Mouse (Mus musculus): ENCODE data around the gene Cdca3. TPM values are rescaled to one million over a fixed set of nuclear protein-coding genes. Genes with fewer than 3 reads are reported as not detected.

Gene Cdca3
- 10 to 100 TPM; 63.3 to 71.4 TPM for total RNA-seq (2023)

GRCm38 (mm10) chr6:124828868-124829798 is at the start of gene Cdca3, which contains the start of gene Usp5:
Gene Cdca3 (plus strand): TSS chr6:124829547.
Gene Usp5 (minus strand): TSS chr6:124829484.

DNA sequence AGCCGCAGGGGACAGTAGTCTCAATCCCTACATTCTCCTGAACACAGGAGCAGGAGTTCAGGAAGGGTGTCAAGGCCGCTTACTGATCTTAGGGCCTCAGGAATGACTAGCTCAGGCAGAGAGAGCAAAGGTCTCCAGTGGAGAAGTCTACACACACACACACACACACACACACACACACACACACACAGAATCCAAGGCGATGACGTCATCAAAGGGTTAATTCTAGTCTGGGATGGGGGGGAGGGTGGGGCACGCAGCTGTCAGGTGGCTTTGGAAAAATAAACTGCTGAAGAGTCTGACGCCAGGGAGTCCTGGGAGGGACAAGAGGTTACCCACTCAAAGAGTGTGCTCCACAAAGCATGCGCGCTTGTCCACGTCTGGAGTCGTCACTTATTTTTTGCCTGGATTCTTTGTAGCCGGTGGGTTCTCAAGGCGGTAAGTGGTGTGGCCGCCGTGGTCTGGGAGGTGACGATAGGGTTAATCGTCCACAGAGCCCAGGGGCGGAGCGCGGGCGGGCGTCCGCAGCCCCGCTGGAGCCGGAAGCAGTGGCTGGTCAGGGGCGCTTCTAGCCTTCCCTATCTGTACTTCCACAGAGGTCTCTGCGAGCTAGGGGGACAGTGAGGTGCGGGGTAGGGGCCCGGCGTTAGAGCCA is 20.9 kb upstream of the Cdca3 start, which contains the start of gene Spsb2:
Spsb2 (plus strand) TSS at position 304 of the 655 bp plus-strand sequence.

DNA sequence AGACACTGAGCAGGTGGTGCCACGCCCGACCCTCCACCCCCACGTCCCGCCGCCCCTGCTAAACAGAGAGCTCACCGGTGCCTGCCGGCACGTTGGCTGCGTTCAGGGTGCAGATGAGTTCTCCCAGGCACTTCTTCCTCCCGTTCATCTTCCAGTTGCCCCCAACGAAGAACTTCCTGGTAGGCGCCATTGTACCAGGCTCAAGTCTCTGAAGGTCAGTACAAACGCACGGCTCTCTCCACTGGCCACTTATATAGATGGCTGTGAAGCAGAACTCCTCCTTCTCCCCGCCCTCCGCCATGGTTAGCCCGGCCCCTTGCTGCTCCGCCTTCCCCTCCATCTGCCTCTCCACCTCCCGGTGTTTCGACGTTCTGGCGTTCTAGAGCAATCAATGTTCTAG is 15.4 kb upstream of the Cdca3 start, which contains the start of gene Tpi1:
Tpi1 (minus strand) TSS at position 364 of the 400 bp plus-strand sequence.

DNA sequence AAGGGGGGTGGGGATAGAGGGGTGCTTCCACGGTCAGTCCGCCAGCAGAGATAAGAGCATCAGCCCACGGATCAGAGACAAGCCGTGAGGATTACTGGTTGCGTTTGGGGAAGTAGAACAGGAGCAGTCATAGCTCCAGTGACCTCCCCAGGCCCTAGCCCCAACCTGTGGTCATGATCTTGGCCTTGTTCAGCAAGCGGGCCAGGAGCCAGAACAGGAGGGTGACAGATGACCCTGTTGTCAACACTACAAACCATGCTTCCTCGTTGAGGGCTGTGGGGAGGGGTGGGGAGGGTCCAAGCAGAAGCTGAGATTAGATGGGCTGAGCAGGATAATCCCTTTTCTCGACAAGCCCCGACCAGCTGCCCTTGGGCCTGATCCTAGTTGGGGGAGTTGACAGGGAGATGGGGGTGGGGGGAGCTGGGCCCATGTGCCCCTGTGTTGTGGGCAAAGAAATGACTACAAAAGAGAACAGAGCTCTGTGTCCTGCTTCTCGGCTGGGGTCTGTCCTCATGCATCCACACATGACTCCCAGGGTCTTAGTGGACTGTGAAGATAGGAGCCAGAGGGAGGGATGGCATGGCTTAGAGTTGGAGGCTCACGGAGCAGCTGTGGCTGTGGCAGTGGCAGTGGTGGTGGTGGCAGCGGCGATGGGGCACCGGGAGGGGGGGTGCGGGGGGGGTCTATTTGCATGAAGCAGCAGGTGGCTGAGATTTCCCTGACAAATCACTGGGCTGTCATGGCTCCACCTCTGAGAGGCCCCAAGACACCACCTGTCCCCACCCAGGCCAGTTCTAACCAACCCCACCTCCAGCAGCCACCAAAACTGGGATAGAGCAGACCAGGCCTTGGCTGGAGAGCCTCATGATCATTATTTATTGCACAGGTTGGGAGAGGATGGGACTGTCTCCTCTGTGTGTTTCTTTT is 11.2 kb downstream of the Cdca3 start, which contains the start of gene Gnb3:
Gnb3 (minus strand) TSS at position 35 of the 927 bp plus-strand sequence.

GRCm38 (mm10) chr6:124856916-124857839 is 27.8 kb downstream of the Cdca3 start, which contains the start of gene P3h3:
Gene P3h3 (minus strand): TSS chr6:124857752.

GRCm38 (mm10) chr6:124863658-124864298 is 34.4 kb downstream of the Cdca3 start, which contains the start of gene Gpr162:
Gene Gpr162 (minus strand): TSS chr6:124863983.

Other genes with a start within 250 kb of the Cdca3 start
- not detected for gene C1s2, start 193.5 kb upstream of the Cdca3 start, total RNA-seq (2023)
- 10 to 100 TPM; 39.7 to 48.9 TPM for gene Lpcat3, start 166.5 kb upstream of the Cdca3 start, total RNA-seq (2023)
- 10 to 100 TPM; 49.4 to 59.1 TPM for gene Emg1, start 117.4 kb upstream of the Cdca3 start, total RNA-seq (2023)
- gene Phb2, start 117.2 kb upstream of the Cdca3 start, total RNA-seq (2023), result 100 to 1,000 TPM; 104 to 117 TPM
- gene Ptpn6, start 90.8 kb upstream of the Cdca3 start, total RNA-seq (2023), result 100 to 1,000 TPM; 415 to 423 TPM
- gene Grcc10, start 88.2 kb upstream of the Cdca3 start, total RNA-seq (2023), result 100 to 1,000 TPM; 118 to 130 TPM
- not detected for gene Gm45234, start 73.5 kb upstream of the Cdca3 start, total RNA-seq (2023)
- gene Atn1, start 73.0 kb upstream of the Cdca3 start, total RNA-seq (2023), result 10 to 100 TPM; 28.0 to 34.6 TPM
- not detected for gene Eno2, start 59.9 kb upstream of the Cdca3 start, total RNA-seq (2023)
- gene Lrrc23, start 49.8 kb upstream of the Cdca3 start, total RNA-seq (2023), result not detected
- 10 to 100 TPM; 22.1 to 22.7 TPM for gene Spsb2, start 20.9 kb upstream of the Cdca3 start, total RNA-seq (2023)
- 100 to 1,000 TPM; 120 to 136 TPM for gene Tpi1, start 15.3 kb upstream of the Cdca3 start, total RNA-seq (2023)
- gene Usp5, start 63 bp upstream of the Cdca3 start, total RNA-seq (2023), result 10 to 100 TPM; 59.3 TPM
- gene Gnb3, start 10.7 kb downstream of the Cdca3 start, total RNA-seq (2023), result not detected
- gene P3h3, start 28.2 kb downstream of the Cdca3 start, total RNA-seq (2023), result under 1 TPM; 0.42 to 0.64 TPM
- not detected for gene Gpr162, start 34.4 kb downstream of the Cdca3 start, total RNA-seq (2023)
- gene Cd4, start 58.7 kb downstream of the Cdca3 start, total RNA-seq (2023), result under 1 TPM; 0.20 to 0.29 TPM
- gene Lag3, start 82.2 kb downstream of the Cdca3 start, total RNA-seq (2023), result under 1 TPM; 0.37 to 0.73 TPM
- 100 to 1,000 TPM; 106 to 150 TPM for gene Ptms, start 90.6 kb downstream of the Cdca3 start, total RNA-seq (2023)
- gene Mlf2, start 101.8 kb downstream of the Cdca3 start, total RNA-seq (2023), result 10 to 100 TPM; 92.0 to 97.0 TPM
- gene Cops7a, start 136.0 kb downstream of the Cdca3 start, total RNA-seq (2023), result 10 to 100 TPM; 17.3 to 22.6 TPM
- gene Pianp, start 167.1 kb downstream of the Cdca3 start, total RNA-seq (2023), result not detected
- 10 to 100 TPM; 68.6 to 81.0 TPM for gene Zfp384, start 179.6 kb downstream of the Cdca3 start, total RNA-seq (2023)
- 10 to 100 TPM; 65.4 to 82.9 TPM for gene Ing4, start 210.2 kb downstream of the Cdca3 start, total RNA-seq (2023)
- gene Acrbp, start 220.1 kb downstream of the Cdca3 start, total RNA-seq (2023), result 10 to 100 TPM; 11.4 to 12.0 TPM
- 10 to 100 TPM in 1 of 2 experiments, 1 to 10 TPM in 1; 8.4 to 12.3 TPM for gene Lpar5, start 238.4 kb downstream of the Cdca3 start, total RNA-seq (2023)

All from neutrophil, adult 59 days (primary cell).